Mouse (Mus musculus): ENCODE results near the gene Dyrk1b. TPM values are rescaled to one million over a fixed set of nuclear protein-coding genes. Genes with fewer than 3 reads are reported as not detected.

Dyrk1b gene
- polyA plus RNA-seq, 1 experiment from 2014 or later, result 16.0 TPM

- Histone ChIP-seq H3K4me1 (ENCODE audit: control insufficient read depth, insufficient read depth, low read length) (peaks cover 4% of the 10 kb centered on the region), H3K4me3 (ENCODE audit: low read depth, low read length) (no peak overlapping the region), H3K27ac (ENCODE audit: low read depth, low read length) (no peak overlapping the region), H3K27me3 (ENCODE audit: control insufficient read depth, insufficient read depth, low read length) (no peaks in the 10 kb centered on the region), H3K9ac (ENCODE audit: low read length) (no peak overlapping the region), H3K36me3 (ENCODE audit: control insufficient read depth, insufficient read depth, low read length) (peaks cover 64% of the 10 kb centered on the region), H3K9me3 (ENCODE audit: control insufficient read depth, low read length) (no peaks in the 10 kb centered on the region), H3K4me2 (no peak overlapping the region)
- ATAC-seq (ENCODE audit: low FRiP score), result 0 out of 2 replicates have a peak, but pooled peaks have one; percentile 30
- 92% methylated on average over 14 of the region's 14 CpGs for WGBS
- DNase-seq (ENCODE audit: low spot score, missing footprints), result no peak
These were observed 6.6 kb downstream of the Dyrk1b start for GRCm38 (mm10) chr7:28185884-28186283.

GRCm38 (mm10) chr7:28186631-28187030, 7.4 kb downstream of the Dyrk1b start:
- no peak overlapping the region for H3K4me3 ChIP-seq (ENCODE audit: low read depth, low read length)
- H3K27ac ChIP-seq (ENCODE audit: low read depth, low read length), result no peak overlapping the region
- ATAC-seq (ENCODE audit: low FRiP score) (no peak), DNase-seq (ENCODE audit: low spot score, missing footprints) (no peak)
- no peaks in the 10 kb centered on the region for H3K4me1 ChIP-seq (ENCODE audit: control insufficient read depth, insufficient read depth, low read length)
- no peaks in the 10 kb centered on the region for H3K27me3 ChIP-seq (ENCODE audit: control insufficient read depth, insufficient read depth, low read length)
- 90% methylated on average over 6 of the region's 8 CpGs for WGBS
- H3K9me3 ChIP-seq (ENCODE audit: control insufficient read depth, low read length), result no peaks in the 10 kb centered on the region
- H3K9ac ChIP-seq (ENCODE audit: low read length), result no peak overlapping the region
- H3K36me3 ChIP-seq (ENCODE audit: control insufficient read depth, insufficient read depth, low read length), result peaks cover 68% of the 10 kb centered on the region
- H3K4me2 ChIP-seq, result no peak overlapping the region

GRCm38 (mm10) chr7:28191489-28191888, 12.2 kb downstream of the Dyrk1b start:
- no peaks in the 10 kb centered on the region for H3K9me3 ChIP-seq (ENCODE audit: control insufficient read depth, low read length)
- ATAC-seq (ENCODE audit: low FRiP score) (no peak), DNase-seq (ENCODE audit: low spot score, missing footprints) (peak; percentile 73)
- H3K4me2 ChIP-seq, result no peak overlapping the region
- H3K36me3 ChIP-seq (ENCODE audit: control insufficient read depth, insufficient read depth, low read length), result peaks cover 25% of the 10 kb centered on the region
- 96% methylated on average over 3 of the region's 3 CpGs for WGBS
- H3K4me3 ChIP-seq (ENCODE audit: low read depth, low read length), result no peak overlapping the region
- no peak overlapping the region for H3K27ac ChIP-seq (ENCODE audit: low read depth, low read length)
- H3K4me1 ChIP-seq (ENCODE audit: control insufficient read depth, insufficient read depth, low read length), result no peaks in the 10 kb centered on the region
- no peak overlapping the region for H3K9ac ChIP-seq (ENCODE audit: low read length)
- H3K27me3 ChIP-seq (ENCODE audit: control insufficient read depth, insufficient read depth, low read length), result no peaks in the 10 kb centered on the region

GRCm38 (mm10) chr7:28191903-28192302, 12.6 kb downstream of the Dyrk1b start:
- H3K4me3 ChIP-seq (ENCODE audit: low read depth, low read length), result no peak overlapping the region
- no peak for DNase-seq (ENCODE audit: low spot score, missing footprints)
- no peak for ATAC-seq (ENCODE audit: low FRiP score)
- no peaks in the 10 kb centered on the region for H3K27me3 ChIP-seq (ENCODE audit: control insufficient read depth, insufficient read depth, low read length)
- H3K9ac ChIP-seq (ENCODE audit: low read length), result no peak overlapping the region
- 100% methylated on average over 1 of the region's 1 CpGs for WGBS
- no peaks in the 10 kb centered on the region for H3K4me1 ChIP-seq (ENCODE audit: control insufficient read depth, insufficient read depth, low read length)
- H3K4me2 ChIP-seq, result no peak overlapping the region
- H3K9me3 ChIP-seq (ENCODE audit: control insufficient read depth, low read length), result no peaks in the 10 kb centered on the region
- peaks cover 21% of the 10 kb centered on the region for H3K36me3 ChIP-seq (ENCODE audit: control insufficient read depth, insufficient read depth, low read length)
- H3K27ac ChIP-seq (ENCODE audit: low read depth, low read length), result no peak overlapping the region

- 87% methylated on average over 5 of the region's 5 CpGs for WGBS
- H3K9me3 ChIP-seq (ENCODE audit: control insufficient read depth, low read length), result no peaks in the 10 kb centered on the region
- no peak overlapping the region for H3K4me3 ChIP-seq (ENCODE audit: low read depth, low read length)
- no peak overlapping the region for H3K4me2 ChIP-seq
- H3K36me3 ChIP-seq (ENCODE audit: control insufficient read depth, insufficient read depth, low read length), result peaks cover 5% of the 10 kb centered on the region
- H3K9ac ChIP-seq (ENCODE audit: low read length), result no peak overlapping the region
- DNase-seq (ENCODE audit: low spot score, missing footprints) (no peak), ATAC-seq (ENCODE audit: low FRiP score) (no peak)
- H3K27ac ChIP-seq (ENCODE audit: low read depth, low read length), result no peak overlapping the region
- no peaks in the 10 kb centered on the region for H3K27me3 ChIP-seq (ENCODE audit: control insufficient read depth, insufficient read depth, low read length)
- H3K4me1 ChIP-seq (ENCODE audit: control insufficient read depth, insufficient read depth, low read length), result no peaks in the 10 kb centered on the region
These were observed 16.3 kb downstream of the Dyrk1b start for GRCm38 (mm10) chr7:28195414-28196098.

- H3K9me3 ChIP-seq (ENCODE audit: control insufficient read depth, low read length), result no peaks in the 10 kb centered on the region
- H3K9ac ChIP-seq (ENCODE audit: low read length), result no peak overlapping the region
- no peak overlapping the region for H3K27ac ChIP-seq (ENCODE audit: low read depth, low read length)
- no peak overlapping the region for H3K4me3 ChIP-seq (ENCODE audit: low read depth, low read length)
- no peaks in the 10 kb centered on the region for H3K27me3 ChIP-seq (ENCODE audit: control insufficient read depth, insufficient read depth, low read length)
- DNase-seq (ENCODE audit: low spot score, missing footprints) (peak; percentile 69), ATAC-seq (ENCODE audit: low FRiP score) (no peak)
- H3K36me3 ChIP-seq (ENCODE audit: control insufficient read depth, insufficient read depth, low read length), result no peaks in the 10 kb centered on the region; the same call in 1 of the 2 replicates
- no peak overlapping the region for H3K4me2 ChIP-seq
- no peaks in the 10 kb centered on the region for H3K4me1 ChIP-seq (ENCODE audit: control insufficient read depth, insufficient read depth, low read length)
- WGBS, result 84% methylated on average over 14 of the region's 14 CpGs
These were observed 17.3 kb downstream of the Dyrk1b start for GRCm38 (mm10) chr7:28196528-28196927.

- Histone ChIP-seq H3K36me3 (ENCODE audit: control insufficient read depth, insufficient read depth, low read length) (no peaks in the 10 kb centered on the region; the same call in 1 of the 2 replicates), H3K27ac (ENCODE audit: low read depth, low read length) (no peak overlapping the region), H3K9me3 (ENCODE audit: control insufficient read depth, low read length) (no peaks in the 10 kb centered on the region), H3K27me3 (ENCODE audit: control insufficient read depth, insufficient read depth, low read length) (no peaks in the 10 kb centered on the region), H3K4me3 (ENCODE audit: low read depth, low read length) (no peak overlapping the region), H3K9ac (ENCODE audit: low read length) (no peak overlapping the region), H3K4me2 (no peak overlapping the region), H3K4me1 (ENCODE audit: control insufficient read depth, insufficient read depth, low read length) (no peaks in the 10 kb centered on the region)
- ATAC-seq (ENCODE audit: low FRiP score) (no peak), DNase-seq (ENCODE audit: low spot score, missing footprints) (peak; percentile 75)
- WGBS, result 67% methylated on average over 4 of the region's 4 CpGs
These were observed 19.8 kb downstream of the Dyrk1b start for GRCm38 (mm10) chr7:28199054-28199453.

- no peaks in the 10 kb centered on the region for H3K4me1 ChIP-seq (ENCODE audit: control insufficient read depth, insufficient read depth, low read length)
- H3K27ac ChIP-seq (ENCODE audit: low read depth, low read length), result no peak overlapping the region
- H3K27me3 ChIP-seq (ENCODE audit: control insufficient read depth, insufficient read depth, low read length), result no peaks in the 10 kb centered on the region
- H3K9ac ChIP-seq (ENCODE audit: low read length), result no peak overlapping the region
- ATAC-seq (ENCODE audit: low FRiP score) (no peak), DNase-seq (ENCODE audit: low spot score, missing footprints) (peak; percentile 73)
- no peak overlapping the region for H3K4me3 ChIP-seq (ENCODE audit: low read depth, low read length)
- 65% methylated on average over 18 of the region's 19 CpGs for WGBS
- no peak overlapping the region for H3K4me2 ChIP-seq
- H3K36me3 ChIP-seq (ENCODE audit: control insufficient read depth, insufficient read depth, low read length), result no peaks in the 10 kb centered on the region
- H3K9me3 ChIP-seq (ENCODE audit: control insufficient read depth, low read length), result no peaks in the 10 kb centered on the region
These were observed 24.2 kb downstream of the Dyrk1b start for GRCm38 (mm10) chr7:28203207-28204108.

- Histone ChIP-seq H3K9ac (ENCODE audit: low read length) (no peak overlapping the region), H3K4me2 (no peak overlapping the region), H3K27me3 (ENCODE audit: control insufficient read depth, insufficient read depth, low read length) (no peaks in the 10 kb centered on the region), H3K4me1 (ENCODE audit: control insufficient read depth, insufficient read depth, low read length) (no peaks in the 10 kb centered on the region), H3K27ac (ENCODE audit: low read depth, low read length) (no peak overlapping the region), H3K36me3 (ENCODE audit: control insufficient read depth, insufficient read depth, low read length) (no peaks in the 10 kb centered on the region), H3K9me3 (ENCODE audit: control insufficient read depth, low read length) (no peaks in the 10 kb centered on the region), H3K4me3 (ENCODE audit: low read depth, low read length) (no peak overlapping the region)
- DNase-seq (ENCODE audit: low spot score, missing footprints) (peak; percentile 73), ATAC-seq (ENCODE audit: low FRiP score) (no peak)
- WGBS, result 72% methylated on average over 4 of the region's 4 CpGs
These were observed 26.9 kb downstream of the Dyrk1b start for GRCm38 (mm10) chr7:28206044-28206600.
